In the genomic region with DNA sequence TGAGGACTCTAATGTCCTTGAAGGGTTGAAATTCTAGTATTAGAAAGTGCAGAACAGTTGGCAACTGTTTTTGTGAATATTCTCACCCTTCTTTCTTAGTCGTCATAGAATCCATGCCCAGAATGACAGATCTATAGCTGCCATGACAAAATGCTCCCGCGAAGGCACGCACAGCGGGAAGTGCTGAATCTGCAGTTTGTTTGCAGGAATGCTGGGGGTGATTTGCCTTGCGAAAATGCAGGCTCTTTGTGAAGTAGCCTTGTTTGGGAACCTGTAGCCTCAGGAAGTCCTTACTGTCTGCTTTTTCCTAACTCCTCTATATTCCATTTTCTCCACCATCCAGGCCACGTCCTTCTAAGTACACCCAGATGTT, we compare ENCODE assay signal across 11 mouse cellular contexts. TPM values are rescaled to one million over a fixed set of nuclear protein-coding genes. Genes with fewer than 3 reads are reported as not detected.
DNase-seq lines count a peak whose midpoint lies in the region; ATAC-seq and TF ChIP-seq lines count a peak whose summit lies in the region.
"Had no signal": no experiment of that assay in that cellular context is flagged by ENCODE, and none has a peak within 500 bp of the region (broad histone marks: within the 10 kb centered on the region; RNA-seq: fewer than 3 reads in every experiment).

No protein-coding gene starts in this region.

- no peaks in the 10 kb centered on the region for H3K27me3 ChIP-seq in kidney, postnatal 0 days (ENCODE audit: insufficient read depth, low read length)
- peaks cover 85% of the 10 kb centered on the region for H3K27me3 ChIP-seq in forebrain, embryonic 13.5 days
- H3K27me3 ChIP-seq in limb, embryonic 13.5 days, result peaks cover 17% of the 10 kb centered on the region; the same call in 1 of the 2 replicates
- H3K27me3 ChIP-seq in stomach, embryonic 15.5 days (replicated peaks), result 0 out of 2 replicates have a peak, but pooled peaks cover 5% of the 10 kb centered on the region

- H3K4me1 ChIP-seq in kidney, postnatal 0 days (replicated peaks; ENCODE audit: insufficient read depth, low read length), result peaks cover 8% of the 10 kb centered on the region; the same call in 1 of the 2 replicates
- H3K4me1 ChIP-seq in forebrain, embryonic 13.5 days, result peaks cover 31% of the 10 kb centered on the region
- peaks cover 22% of the 10 kb centered on the region for H3K4me1 ChIP-seq in limb, embryonic 13.5 days
- H3K4me1 ChIP-seq in stomach, embryonic 15.5 days, result peaks cover 14% of the 10 kb centered on the region

- no peak overlapping the region for H3K9ac ChIP-seq in kidney, postnatal 0 days (ENCODE audit: low read depth, low read length)
- no peak overlapping the region for H3K9ac ChIP-seq in forebrain, embryonic 13.5 days
- H3K9ac ChIP-seq in limb, embryonic 13.5 days, result no peak overlapping the region
- H3K9ac ChIP-seq in stomach, embryonic 15.5 days, result no peak overlapping the region

- H3K4me3 ChIP-seq in kidney, postnatal 0 days (replicated peaks; ENCODE audit: low read depth, low read length), result no peak overlapping the region
- H3K4me3 ChIP-seq in forebrain, embryonic 13.5 days, result 0 out of 2 replicates have a peak overlapping the region, but pooled peaks have one; percentile 60
- H3K4me3 ChIP-seq in limb, embryonic 13.5 days, result peak overlapping the region; percentile 78
- H3K4me3 ChIP-seq in stomach, embryonic 15.5 days (replicated peaks), result peak overlapping the region; percentile 65; the same call in 1 of the 2 replicates

- no peak for ATAC-seq in kidney, postnatal 0 days (replicated peaks; ENCODE audit: low FRiP score, low read depth)
- no peak for ATAC-seq in forebrain, embryonic 13.5 days
- no peak for ATAC-seq in limb, embryonic 13.5 days (ENCODE audit: low FRiP score, low read depth)
- ATAC-seq in stomach, embryonic 15.5 days (ENCODE audit: insufficient read depth, low FRiP score, low read depth), result no peak

- peak overlapping the region; percentile 89 for H3K4me2 ChIP-seq in kidney, postnatal 0 days (ENCODE audit: low read length)
- peak overlapping the region; percentile 97 for H3K4me2 ChIP-seq in forebrain, embryonic 13.5 days
- peak overlapping the region; percentile 72 for H3K4me2 ChIP-seq in limb, embryonic 13.5 days (replicated peaks)
- H3K4me2 ChIP-seq in stomach, embryonic 15.5 days, result peak overlapping the region; percentile 82

- H3K27ac ChIP-seq in kidney, postnatal 0 days, result no peak overlapping the region
- H3K27ac ChIP-seq in forebrain, embryonic 13.5 days, result no peak overlapping the region
- H3K27ac ChIP-seq in limb, embryonic 13.5 days, result no peak overlapping the region
- no peak overlapping the region for H3K27ac ChIP-seq in stomach, embryonic 15.5 days

- TF ChIP-seq CTCF in kidney, postnatal 0 days (IDR thresholded peaks at IDR 0.05; ENCODE audit: low read depth), result no peak

- no peaks in the 10 kb centered on the region for H3K36me3 ChIP-seq in kidney, postnatal 0 days (ENCODE audit: insufficient read depth, low read length)
- no peaks in the 10 kb centered on the region for H3K36me3 ChIP-seq in forebrain, embryonic 13.5 days (ENCODE audit: poor library complexity, severe bottlenecking)
- no peaks in the 10 kb centered on the region for H3K36me3 ChIP-seq in limb, embryonic 13.5 days
- no peaks in the 10 kb centered on the region for H3K36me3 ChIP-seq in stomach, embryonic 15.5 days
- H3K36me3 ChIP-seq: G1E had no signal

- whole genome bisulfite sequencing in kidney, postnatal 0 days, result 17% methylated on average over 7 of the region's 7 CpGs
- 3% methylated on average over 7 of the region's 7 CpGs for WGBS in forebrain, embryonic 13.5 days
- WGBS in limb, embryonic 13.5 days, result 3% methylated on average over 7 of the region's 7 CpGs
- 13% methylated on average over 7 of the region's 7 CpGs for WGBS in stomach, embryonic 15.5 days

- no peaks in the 10 kb centered on the region for H3K9me3 ChIP-seq in kidney, postnatal 0 days (replicated peaks; ENCODE audit: low read length)
- no peaks in the 10 kb centered on the region for H3K9me3 ChIP-seq in forebrain, embryonic 13.5 days (replicated peaks)
- no peaks in the 10 kb centered on the region for H3K9me3 ChIP-seq in limb, embryonic 13.5 days
- no peaks in the 10 kb centered on the region for H3K9me3 ChIP-seq in stomach, embryonic 15.5 days

- DNase-seq in kidney, postnatal 0 days (ENCODE audit: low spot score), result no peak
- no peak for DNase-seq in kidney, adult 8-10 months
- no peak for DNase-seq in layer of hippocampus, adult 11-12 months (ENCODE audit: low spot score)
- DNase-seq in thymus, postnatal 14 days, result no peak
- no peak for DNase-seq in layer of hippocampus, postnatal 25 days (ENCODE audit: extremely low spot score in 1 of 2, low spot score in 1 of 2)
- DNase-seq: lung, postnatal 4 days; right cerebral cortex, postnatal 14 days had no signal

RNA-seq across cellular contexts. Expression of a gene that starts 1.0 kb away (rescaled TPM):
- 12.8 and 13.8 TPM in 2 replicates for polyA plus RNA-seq in kidney, postnatal 0 days (2015; fragmentation: Nextera tagmentation; extraction: Ambion mirVana)
- 3.7 and 5.1 TPM in 2 replicates for polyA plus RNA-seq in forebrain, embryonic 13.5 days (2015; fragmentation: Nextera tagmentation; extraction: Ambion mirVana)
- 17.2 and 19.8 TPM in 2 replicates for polyA plus RNA-seq in limb, embryonic 13.5 days (2015; fragmentation: Nextera tagmentation; extraction: Ambion mirVana)
- 22.7 and 27.0 TPM in 2 replicates for polyA plus RNA-seq in stomach, embryonic 15.5 days (2015; fragmentation: Nextera tagmentation; extraction: Ambion mirVana)
- 1 to 10 TPM; 5.3 to 8.0 TPM for total RNA-seq in layer of hippocampus, postnatal 25 days (2021)
